Mouse (Mus musculus) CH12.LX (cell line): ENCODE measurements around the gene Add1. TPM values are rescaled to one million over a fixed set of nuclear protein-coding genes. Genes with fewer than 3 reads are reported as not detected.

Experiments used
- DNase-seq: peaks from one replicate; pipeline ENCODE4 v3.0.0-alpha.2; 2013; ENCODE audit errors: extremely low read depth
- H3K27ac ChIP-seq: 2 replicates; pipeline ENCODE4 v1.5.1; 2012; ENCODE audit warnings: low read depth, mild to moderate bottlenecking, control low read depth, moderate library complexity; ENCODE audit not compliant: insufficient read depth
- H3K27me3 ChIP-seq: replicated peaks from 2 replicates; pipeline ENCODE3; 2012; ENCODE audit warnings: inconsistent platforms
- H3K36me3 ChIP-seq, 2 experiments: replicated peaks in 1 of 2; 2 replicates each; pipeline versions ENCODE3 to v1.6.1; 2012; ENCODE audit warnings: inconsistent platforms in 1 of 2, low read length in 1 of 2, mild to moderate bottlenecking in 1 of 2, mixed read lengths in 1 of 2, moderate library complexity in 1 of 2; ENCODE audit not compliant: control insufficient read depth in 1 of 2, insufficient read depth in 1 of 2
- H3K4me1 ChIP-seq, 2 experiments: 2 replicates each; pipeline ENCODE4 v1.6.1; 2012; ENCODE audit warnings: inconsistent platforms in 1 of 2, moderate library complexity in 1 of 2; ENCODE audit not compliant: insufficient read depth in 2 of 2, control insufficient read depth in 1 of 2
- H3K4me2 ChIP-seq: 2 replicates; pipeline ENCODE4 v1.6.1; 2012; ENCODE audit warnings: low read depth, mild to moderate bottlenecking, control low read depth; ENCODE audit not compliant: poor library complexity, insufficient read depth, severe bottlenecking
- H3K4me3 ChIP-seq, 3 experiments: fragments of 150-350 bp in 1 of 3; sonication (generic) in 1 of 3; replicated peaks in 1 of 3; 2 replicates each; pipeline versions ENCODE3 to v1.5.1; 2011 to 2012; ENCODE audit warnings: low read depth in 2 of 3, low read length in 2 of 3, mild to moderate bottlenecking in 2 of 3, moderate library complexity in 2 of 3, control low read depth in 1 of 3, improper control_type of control experiment in 1 of 3, inconsistent platforms in 1 of 3, mixed read lengths in 1 of 3; ENCODE audit not compliant: poor library complexity in 1 of 3
- H3K79me2 ChIP-seq: replicated peaks from 2 replicates; pipeline ENCODE4 v1.6.1; 2012; ENCODE audit warnings: mild to moderate bottlenecking, moderate library complexity; ENCODE audit not compliant: control insufficient read depth, poor library complexity, insufficient read depth, severe bottlenecking; ENCODE audit errors: extremely low read depth
- H3K9ac ChIP-seq: 2 replicates; pipeline ENCODE4 v1.6.1; 2012; ENCODE audit warnings: low read depth, mild to moderate bottlenecking, control low read depth, moderate library complexity; ENCODE audit not compliant: insufficient read depth
- H3K9me3 ChIP-seq: replicated peaks from 2 replicates; pipeline ENCODE3; 2012; ENCODE audit warnings: low read length, inconsistent platforms, mixed read lengths
- BHLHE40 ChIP-seq: IDR thresholded peaks from 2 replicates; pipeline ENCODE4 v1.6.1; 2011; ENCODE audit warnings: mild to moderate bottlenecking, low read depth, low read length, improper control_type of control experiment
- CTCF ChIP-seq, 2 experiments: IDR thresholded peaks in 1 of 2; conservative IDR thresholded peaks in 1 of 2; 2 replicates each; pipeline ENCODE4 v1.5.1; 2011 to 2012; ENCODE audit warnings: low read depth in 2 of 2, low read length in 2 of 2, improper control_type of control experiment in 1 of 2, inconsistent platforms in 1 of 2, mild to moderate bottlenecking in 1 of 2, moderate library complexity in 1 of 2
- E2F4 ChIP-seq: IDR thresholded peaks from 2 replicates; pipeline ENCODE4 v1.6.1; 2011; ENCODE audit warnings: low read depth, low read length, improper control_type of control experiment; ENCODE audit not compliant: insufficient replicate concordance
- GABPA ChIP-seq: IDR thresholded peaks from 2 replicates; pipeline ENCODE4 v1.6.1; 2012; ENCODE audit warnings: low read depth, low read length, improper control_type of control experiment, inconsistent platforms; ENCODE audit not compliant: insufficient replicate concordance
- JUND ChIP-seq: conservative IDR thresholded peaks from 2 replicates; pipeline ENCODE4 v1.6.1; 2011; ENCODE audit warnings: low read depth, low read length, improper control_type of control experiment
- KAT2A ChIP-seq: IDR thresholded peaks from 2 replicates; pipeline ENCODE4 v1.6.1; 2012; ENCODE audit warnings: low read length, improper control_type of control experiment, inconsistent platforms; ENCODE audit not compliant: insufficient replicate concordance
- MAFK ChIP-seq: IDR thresholded peaks from 2 replicates; pipeline ENCODE4 v1.6.1; 2011; ENCODE audit warnings: low read length, improper control_type of control experiment; ENCODE audit not compliant: insufficient replicate concordance
- MYC ChIP-seq: IDR thresholded peaks from 2 replicates; pipeline ENCODE4 v1.6.1; 2011; ENCODE audit warnings: low read depth, mild to moderate bottlenecking, improper control_type of control experiment, low read length
- NELFE ChIP-seq: IDR thresholded peaks from 2 replicates; pipeline ENCODE4 v1.6.1; 2011; ENCODE audit warnings: low read depth, low read length, improper control_type of control experiment
- NRF1 ChIP-seq: IDR thresholded peaks from 2 replicates; pipeline ENCODE4 v1.6.1; 2014; ENCODE audit warnings: low read depth, mild to moderate bottlenecking, inconsistent platforms, low read length, improper control_type of control experiment, moderate library complexity
- PAX5 ChIP-seq: IDR thresholded peaks from 2 replicates; pipeline ENCODE4 v1.6.1; 2012; ENCODE audit warnings: low read length, inconsistent platforms, mixed read lengths
- POLR2A ChIP-seq: IDR thresholded peaks from 2 replicates; pipeline ENCODE4 v1.6.1; 2011; ENCODE audit warnings: low read depth, mild to moderate bottlenecking, improper control_type of control experiment, low read length
- POLR2AphosphoS2 ChIP-seq: IDR thresholded peaks from 2 replicates; pipeline ENCODE4 v1.6.1; 2011; ENCODE audit warnings: low read depth, low read length, improper control_type of control experiment
- RCOR1 ChIP-seq: conservative IDR thresholded peaks from 2 replicates; pipeline ENCODE4 v1.6.1; 2012; ENCODE audit warnings: low read depth, mild to moderate bottlenecking, inconsistent platforms, low read length, improper control_type of control experiment
- TBP ChIP-seq: conservative IDR thresholded peaks from 2 replicates; pipeline ENCODE4 v1.6.1; 2011; ENCODE audit warnings: low read depth, low read length, improper control_type of control experiment
- UBTF ChIP-seq: IDR thresholded peaks from 2 replicates; pipeline ENCODE4 v1.6.1; 2012; ENCODE audit warnings: low read depth, mild to moderate bottlenecking, inconsistent platforms, low read length, improper control_type of control experiment, moderate library complexity
- USF1 ChIP-seq: IDR thresholded peaks from 2 replicates; pipeline ENCODE4 v1.6.1; 2014; ENCODE audit warnings: low read depth, mild to moderate bottlenecking, inconsistent platforms, low read length, improper control_type of control experiment
- ZKSCAN1 ChIP-seq: IDR thresholded peaks from 2 replicates; pipeline ENCODE4 v1.6.1; 2012; ENCODE audit warnings: low read depth, inconsistent platforms, low read length, improper control_type of control experiment, borderline replicate concordance
- ZMIZ1 ChIP-seq: IDR thresholded peaks from 2 replicates; pipeline ENCODE4 v1.6.1; 2012; ENCODE audit warnings: low read depth, mild to moderate bottlenecking, inconsistent platforms, low read length, improper control_type of control experiment
- ZNF384 ChIP-seq: IDR thresholded peaks from 2 replicates; pipeline ENCODE4 v1.6.1; 2012; ENCODE audit warnings: low read depth, low read length, improper control_type of control experiment, inconsistent platforms
- dilution Hi-C: fragments of 300-500 bp; cut with MboI; formaldehyde crosslinking; loops from 2 replicates; pipeline ENCODE4 v1.14.3; 2020; ENCODE audit warnings: low sequenced_read_pairs; ENCODE audit not compliant: extremely low pct_unique_long_range_greater_than_20kb, extremely low pct_ligation_motif_present
- in situ Hi-C: fragments of 300-500 bp; cut with MboI; formaldehyde crosslinking; loops from 3 replicates; pipeline ENCODE4 v1.14.3; 2019; ENCODE audit warnings: low sequenced_read_pairs, low pct_ligation_motif_present, low pct_unique_long_range_greater_than_20kb, mixed read lengths
- polyA plus RNA-seq: library from polyadenylated mRNA; unstranded; fragments of >175 nt; gene quantifications from 2 replicates; pipeline ENCODE4 v1.2.1, GENCODE M21; 2012; ENCODE audit warnings: low read depth; ENCODE audit not compliant: insufficient read length
- total RNA-seq, 2 experiments: library from RNA; depleted of rRNA; stranded (reverse); fragments of 300-350 nt in 1 of 2; fragments of >200 nt in 1 of 2; gene quantifications; 2 replicates each; pipeline ENCODE4 v1.2.3; 2012 to 2014

Add1 gene
- total and polyA plus RNA-seq, 3 experiments = 28.1 to 46.0 (median 45.0) TPM

DNA sequence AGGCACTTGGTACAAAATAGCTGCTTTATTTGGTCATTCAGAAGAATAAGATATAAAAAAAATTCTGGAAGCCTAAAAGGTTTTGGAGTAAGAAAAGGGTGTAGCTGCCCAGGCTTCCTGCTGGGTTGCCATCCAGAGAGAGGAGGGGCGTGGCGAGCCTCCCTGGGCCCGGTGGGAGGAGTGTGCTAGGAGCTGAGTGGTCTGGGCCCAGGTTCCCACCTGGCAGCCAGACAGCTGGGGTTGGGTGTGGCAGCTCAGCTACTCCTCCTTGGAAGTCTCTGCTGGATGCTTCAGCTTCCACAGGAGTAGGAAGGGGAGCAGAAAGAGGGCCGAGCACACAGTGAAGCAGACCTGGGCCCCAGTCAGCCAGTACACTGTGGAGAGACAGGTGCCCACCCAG lies 60.2 kb downstream of the Add1 start:
- Histone ChIP-seq H3K9ac (no peak overlapping the region), H3K4me3 (no peak overlapping the region), H3K27me3 (no peaks in the 10 kb centered on the region), H3K4me1 (peaks cover 7 to 26% of the 10 kb centered on the region in 2 experiments; a peak in 3 of 4 replicates), H3K4me2 (no peak overlapping the region), H3K27ac (no peak overlapping the region), H3K9me3 (no peaks in the 10 kb centered on the region), H3K36me3 (peaks cover 45 to 80% of the 10 kb centered on the region in 2 experiments), H3K79me2 (0 out of 2 replicates have a peak, but pooled peaks cover 9% of the 10 kb centered on the region)
- DNase-seq = no peak
- in situ Hi-C loops = no loop called here
- dilution Hi-C loops = no loop called here
- no peak for TF ChIP-seq PAX5
- TF ChIP-seq CTCF (conservative IDR thresholded peaks at IDR 0.05 in 1 of 2, IDR thresholded peaks at IDR 0.05 in 1 of 2; ENCODE audit: low read depth in 2 of 2, low read length in 2 of 2) = no peak
- no peak for TF ChIP-seq UBTF
- TF ChIP-seq JUND = no peak
- TF ChIP-seq MYC = no peak
- no peak for TF ChIP-seq MAFK
- no peak for TF ChIP-seq GABPA
- no peak for TF ChIP-seq BHLHE40
- no peak for TF ChIP-seq ZKSCAN1
- TF ChIP-seq ZMIZ1 = no peak
- no peak for TF ChIP-seq USF1
- TF ChIP-seq E2F4 = no peak
- TF ChIP-seq NRF1 = no peak

DNA sequence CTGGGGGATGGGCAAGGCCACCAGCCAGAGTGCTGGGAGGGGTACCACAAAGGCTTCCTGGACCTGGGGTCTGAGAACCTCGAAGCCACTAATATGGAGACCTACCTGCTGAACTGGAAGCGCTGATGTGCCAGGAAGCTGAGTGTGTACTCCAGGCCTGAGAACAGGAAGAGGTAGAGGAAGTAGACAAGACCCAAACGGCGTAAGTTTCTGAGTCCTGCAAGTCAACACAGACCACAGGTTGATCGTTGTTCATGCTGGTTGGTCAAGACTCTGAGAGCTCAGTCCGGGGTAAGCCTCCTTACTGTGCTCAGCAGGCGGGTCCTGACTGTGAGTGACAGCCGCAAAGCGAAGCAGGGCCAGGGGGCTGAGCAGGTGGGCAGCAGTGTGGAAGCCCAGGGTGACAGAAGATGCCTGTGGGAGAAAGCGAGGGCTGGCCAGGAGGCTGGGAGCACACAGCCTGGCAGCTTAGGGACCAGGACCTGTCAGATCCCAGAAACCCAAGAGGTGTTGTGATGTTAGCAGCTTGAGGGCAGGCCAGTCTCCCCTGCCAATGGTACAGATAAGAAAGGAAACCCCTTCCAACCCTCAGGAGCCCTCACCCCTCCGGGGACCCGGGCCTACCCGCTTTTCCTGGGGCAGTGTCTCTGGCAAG lies 61.4 kb downstream of the Add1 start:
- no peaks in the 10 kb centered on the region for H3K27me3 ChIP-seq
- dilution Hi-C loops = no loop called here
- H3K9ac ChIP-seq = no peak overlapping the region
- peaks cover 54 to 80% of the 10 kb centered on the region in 2 experiments for H3K36me3 ChIP-seq
- H3K79me2 ChIP-seq = 0 out of 2 replicates have a peak, but pooled peaks cover 9% of the 10 kb centered on the region
- in situ Hi-C loops = loop anchor here (5.0 kb wide), 1 partner anchor 108 kb away; the partner anchor contains the start of gene Sh3bp2
- H3K4me3 ChIP-seq = no peak overlapping the region
- H3K27ac ChIP-seq = no peak overlapping the region
- TF ChIP-seq POLR2AphosphoS2 (no peak), RCOR1 (no peak), TBP (no peak), BHLHE40 (no peak), ZNF384 (no peak), E2F4 (no peak), KAT2A (no peak), NELFE (no peak), POLR2A (no peak)
- H3K9me3 ChIP-seq = no peaks in the 10 kb centered on the region
- no peak for DNase-seq
- no peak overlapping the region for H3K4me2 ChIP-seq
- H3K4me1 ChIP-seq = peaks cover 7 to 26% of the 10 kb centered on the region in 2 experiments; a peak in 3 of 4 replicates
